Mouse (Mus musculus) right cerebral cortex, postnatal 25 days (tissue): Measurements from ENCODE around the gene Fpgs.

Experiments
- DNase-seq: peaks from one replicate; pipeline ENCODE4 v3.0.0; 2022

The Fpgs gene

DNA sequence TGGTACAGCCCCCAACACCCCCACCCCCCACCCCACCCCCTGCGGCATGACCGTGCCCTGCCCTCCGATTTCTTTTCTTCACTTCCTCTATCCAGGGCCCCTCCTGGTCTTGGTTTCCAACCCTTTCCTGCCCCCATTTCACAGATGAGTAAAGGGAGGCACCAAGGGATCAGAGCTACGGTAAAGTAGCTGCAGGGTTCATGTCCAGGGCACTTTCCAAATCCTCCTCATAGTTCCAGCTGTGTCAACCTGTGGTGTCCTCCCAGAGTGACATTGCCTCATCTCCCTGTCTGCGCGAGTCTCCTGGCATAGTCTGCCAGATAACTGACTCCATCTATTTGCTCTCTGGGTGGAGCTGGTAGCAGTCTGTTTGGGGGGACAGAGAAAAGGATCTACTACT is 38.1 kb downstream of the Fpgs start:
- DNase-seq: no peak

DNA sequence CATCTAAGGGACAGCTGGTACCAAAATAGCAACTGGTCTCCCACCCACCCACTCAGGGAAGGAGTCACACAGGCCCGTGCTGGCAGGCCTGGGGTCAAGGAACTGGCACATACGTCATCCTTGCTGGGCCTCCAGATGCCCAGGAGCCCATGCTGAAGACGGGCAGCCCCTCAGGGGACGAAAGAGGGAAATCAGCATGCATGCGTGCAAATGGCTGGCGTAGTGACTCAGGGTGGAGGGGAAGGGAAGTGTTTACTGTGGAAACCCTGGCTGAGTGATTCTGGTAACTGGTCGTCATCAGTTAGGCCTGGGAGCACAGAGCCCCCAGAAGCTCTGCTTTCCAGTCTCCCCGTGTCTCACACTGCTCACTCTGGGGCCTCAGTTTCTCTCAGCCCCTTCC is 38.6 kb downstream of the Fpgs start:
- no peak for DNase-seq

DNA sequence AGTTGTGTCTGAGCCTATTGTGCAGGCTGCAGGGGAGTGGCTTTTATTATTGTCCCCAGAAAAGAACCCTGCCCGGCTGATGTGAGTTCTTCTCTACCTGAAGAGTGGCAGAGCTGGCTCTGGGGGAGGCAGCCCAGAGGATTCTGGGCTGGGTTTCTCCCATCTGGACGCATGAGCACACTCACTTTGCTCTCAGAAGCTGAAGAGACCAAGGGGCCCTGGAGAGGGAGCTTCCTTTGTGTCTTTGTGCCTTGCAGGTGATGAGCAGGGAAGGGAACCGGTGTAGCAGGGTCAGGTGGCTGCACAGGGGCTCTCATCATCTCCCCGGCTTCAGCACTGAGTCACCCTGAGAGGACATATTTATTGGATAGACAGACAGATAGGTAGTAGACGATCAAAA is 41.7 kb downstream of the Fpgs start:
- no peak for DNase-seq

DNA sequence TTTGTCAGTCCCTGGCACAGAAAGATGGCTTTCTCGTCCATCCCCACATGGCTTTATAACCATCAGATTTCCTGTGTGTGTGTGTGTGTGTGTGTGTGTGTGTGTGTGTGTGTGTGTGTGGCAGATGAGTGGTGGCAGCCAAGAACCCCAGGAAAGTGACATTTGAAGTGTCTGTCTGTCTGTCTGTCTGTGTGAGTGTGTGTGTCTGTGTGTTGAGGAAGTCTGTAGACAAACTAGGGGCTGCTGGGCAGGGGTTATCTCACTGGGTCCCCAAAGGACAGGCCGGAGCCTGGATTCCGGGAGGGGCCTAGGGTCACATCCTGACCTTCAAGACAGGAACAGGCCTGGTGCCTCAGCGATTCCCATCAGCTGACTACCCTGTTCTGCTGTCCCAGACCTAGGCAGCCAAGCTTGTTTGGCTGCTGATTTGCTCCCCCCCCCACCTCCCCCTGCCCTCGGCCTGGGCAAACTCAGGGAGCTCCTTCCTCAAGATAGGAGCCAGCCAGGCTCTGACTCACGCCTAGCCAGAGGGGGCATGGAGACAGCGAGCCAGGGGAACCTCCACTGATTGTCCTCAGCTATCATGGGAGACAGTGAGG is 42.3 kb downstream of the Fpgs start:
- DNase-seq: no peak

DNA sequence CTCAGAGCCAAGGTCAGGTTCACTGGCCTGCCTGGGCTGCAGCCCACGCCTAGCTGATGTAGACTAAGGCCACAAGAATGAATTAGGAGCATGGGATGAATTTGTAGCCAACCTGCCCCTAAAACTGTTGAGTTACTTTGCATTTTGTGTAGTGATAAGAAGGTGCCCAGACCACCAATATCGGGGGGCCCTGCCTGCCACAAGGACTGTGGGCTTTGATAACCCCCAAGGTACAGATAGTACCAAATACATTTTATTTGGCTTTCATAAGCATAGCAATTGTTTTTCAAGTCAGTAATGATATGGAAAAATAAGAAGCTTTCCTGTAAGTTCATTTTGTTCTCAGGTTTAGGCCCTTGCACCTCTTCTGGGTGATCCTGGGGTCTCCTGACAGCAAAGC is 45.1 kb downstream of the Fpgs start:
- no peak for DNase-seq

DNA sequence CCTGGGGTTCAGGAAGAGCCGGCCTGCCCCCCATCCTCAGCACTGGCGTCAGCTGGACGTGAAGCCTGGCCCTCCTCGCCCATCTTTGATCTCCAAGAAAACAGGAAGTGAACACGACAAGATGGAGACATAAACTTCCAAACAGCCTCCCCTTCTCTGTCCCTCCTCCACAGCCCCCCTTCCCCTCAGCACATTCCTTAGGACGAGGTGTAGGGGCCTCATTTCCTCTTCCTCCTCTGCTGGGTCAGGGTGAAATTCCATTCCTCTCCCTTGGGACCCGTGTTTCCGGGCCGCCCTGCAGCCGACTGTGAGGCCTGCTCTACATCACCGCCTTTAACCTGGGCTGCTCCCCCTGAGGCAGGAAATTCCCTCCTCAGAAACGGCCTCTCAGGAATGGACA is 48.1 kb downstream of the Fpgs start:
- no peak for DNase-seq

DNA sequence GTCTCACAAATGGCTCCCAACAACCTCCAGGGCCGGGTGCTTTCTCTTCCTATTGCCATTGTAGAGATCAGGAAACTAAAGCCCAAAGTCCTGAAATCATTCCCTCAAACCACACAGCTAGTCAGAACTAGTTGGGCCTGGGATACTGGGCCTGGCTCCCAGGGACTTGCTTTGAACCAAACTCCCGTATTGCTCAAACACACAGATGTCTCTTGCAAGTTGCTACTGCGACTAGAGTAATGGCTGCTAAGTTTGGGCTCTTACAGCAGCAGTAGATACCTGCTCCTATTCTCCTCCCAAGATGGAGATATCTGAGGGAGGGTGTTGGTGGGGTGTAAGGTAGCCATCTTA is 48.6 kb downstream of the Fpgs start:
- no peak for DNase-seq

DNA sequence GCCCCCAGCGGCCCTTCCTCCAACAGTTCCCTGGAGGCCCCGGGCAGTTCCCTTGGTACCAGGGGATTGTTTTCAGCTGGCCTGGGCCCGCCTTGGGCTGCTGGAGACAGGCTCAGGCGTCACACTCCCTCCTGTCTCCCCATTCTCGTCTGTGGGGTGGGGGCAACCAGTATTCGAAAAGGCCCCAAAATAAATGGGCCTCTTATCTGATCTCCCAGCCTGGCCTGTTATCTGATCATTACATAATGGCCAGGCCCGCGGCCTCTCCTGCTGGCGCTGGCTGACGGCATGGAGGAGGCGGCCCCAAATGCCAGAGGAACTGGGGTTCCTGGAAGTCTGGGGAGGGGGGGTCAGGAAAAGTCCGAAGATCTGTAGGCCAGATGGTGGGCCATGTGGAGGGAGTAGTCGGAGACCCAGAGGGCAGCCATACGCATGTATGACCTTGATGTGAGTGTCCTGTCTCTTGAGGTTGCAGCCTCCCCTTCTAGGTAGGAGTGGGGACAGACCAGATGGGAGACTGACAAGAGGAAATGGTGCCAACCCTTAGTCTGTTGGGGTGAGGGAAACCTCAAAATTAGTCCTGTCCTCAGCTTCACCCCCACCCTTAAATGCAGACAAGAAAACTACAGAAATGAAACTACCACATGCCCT is 49.1 kb downstream of the Fpgs start:
- no peak for DNase-seq

DNA sequence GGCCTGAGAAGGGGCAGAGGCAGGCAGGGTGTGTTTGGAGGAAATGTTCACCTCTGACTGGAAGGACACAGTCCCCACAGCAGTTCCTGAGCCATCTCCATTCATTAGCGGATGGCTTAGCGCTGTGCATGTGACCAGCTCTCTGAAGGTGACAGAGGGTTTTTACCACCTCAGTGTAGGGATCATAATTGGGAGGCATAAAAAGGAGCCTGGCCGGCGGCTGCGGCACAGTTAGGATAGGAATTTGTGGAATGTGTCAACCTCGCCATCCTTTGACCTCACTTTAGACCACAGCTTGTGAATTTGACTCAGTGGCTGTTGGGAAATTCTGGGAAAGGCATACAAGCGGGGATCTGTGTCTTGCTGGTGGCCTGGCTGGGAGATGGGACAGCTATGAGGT is 50.2 kb downstream of the Fpgs start:
- no peak for DNase-seq

DNA sequence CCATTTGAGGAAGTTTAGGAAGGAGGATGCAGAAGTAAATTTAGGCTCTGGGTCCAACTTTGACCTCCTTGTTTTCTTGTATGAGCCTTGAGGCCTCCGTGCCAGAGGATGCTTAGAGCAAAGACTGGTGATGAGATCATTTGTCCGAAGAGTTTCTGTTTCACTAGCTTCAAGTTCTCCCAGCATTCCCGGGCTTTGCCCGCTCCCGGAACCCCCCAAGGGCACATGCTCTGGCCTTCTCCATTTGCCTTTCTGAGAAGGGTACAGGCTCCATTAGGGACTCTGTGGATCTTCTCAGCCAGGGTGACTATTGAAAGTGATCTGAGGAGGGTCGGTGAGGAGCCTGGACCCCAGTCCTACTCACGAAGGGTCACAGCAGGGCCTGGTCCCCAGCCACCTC is 56.6 kb downstream of the Fpgs start:
- DNase-seq: no peak

DNA sequence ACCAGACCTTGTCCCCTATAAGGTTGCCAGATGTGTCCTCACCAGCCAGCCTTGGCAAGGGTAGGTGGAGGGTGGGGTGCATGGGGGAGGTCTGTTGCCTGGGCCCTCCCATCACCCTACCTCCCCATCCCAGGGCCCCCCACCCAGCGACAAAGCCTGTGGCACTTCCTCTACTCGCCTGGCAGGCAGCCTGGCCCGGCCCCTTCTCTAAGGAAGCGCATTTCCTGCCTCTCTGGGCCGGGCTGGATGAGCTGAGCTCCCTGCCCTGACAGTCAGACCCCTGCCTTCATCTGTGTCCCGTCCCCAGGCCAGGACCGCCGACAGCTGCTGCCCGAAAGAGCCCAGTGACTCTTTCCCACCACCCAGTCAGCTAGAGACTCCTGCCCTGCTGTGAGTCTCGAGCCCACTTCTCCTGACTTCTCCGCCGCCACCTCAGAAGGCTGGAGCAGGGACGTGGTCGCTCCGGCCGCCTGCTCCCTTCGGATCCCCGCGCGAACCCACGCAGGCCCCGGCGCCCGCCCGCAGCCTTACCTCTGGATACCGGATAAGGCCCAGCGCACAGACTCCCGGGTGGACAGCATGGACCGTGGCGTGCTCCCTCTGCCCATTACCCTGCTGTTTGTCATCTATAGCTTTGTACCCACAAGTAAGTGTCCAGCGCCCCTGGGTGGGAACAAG is 57.4 kb downstream of the Fpgs start, which contains the start of gene Eng:
Gene Eng, plus strand, starts transcription at position 217 of the 678 bp plus-strand sequence.
- DNase-seq: no peak

DNA sequence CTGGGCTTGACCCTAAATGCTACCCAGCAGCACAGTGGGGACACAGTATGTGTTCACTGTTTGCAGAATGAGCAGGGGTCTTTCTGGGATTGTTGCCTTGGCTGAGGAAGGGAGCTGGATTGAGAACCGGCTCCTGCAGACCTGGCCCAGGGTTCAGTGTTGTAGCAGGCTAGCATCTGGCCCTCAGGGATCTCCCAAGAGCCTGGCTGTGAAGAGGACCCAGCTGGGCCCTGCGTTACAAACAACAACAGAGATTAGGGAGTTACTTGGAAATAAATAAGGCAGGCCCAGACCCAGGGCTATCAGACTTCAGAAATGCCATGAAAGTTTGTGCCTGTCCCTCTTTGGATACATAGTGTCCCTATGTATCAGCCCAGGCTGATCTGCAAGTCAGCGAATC is 58.3 kb downstream of the Fpgs start:
- DNase-seq: no peak

DNA sequence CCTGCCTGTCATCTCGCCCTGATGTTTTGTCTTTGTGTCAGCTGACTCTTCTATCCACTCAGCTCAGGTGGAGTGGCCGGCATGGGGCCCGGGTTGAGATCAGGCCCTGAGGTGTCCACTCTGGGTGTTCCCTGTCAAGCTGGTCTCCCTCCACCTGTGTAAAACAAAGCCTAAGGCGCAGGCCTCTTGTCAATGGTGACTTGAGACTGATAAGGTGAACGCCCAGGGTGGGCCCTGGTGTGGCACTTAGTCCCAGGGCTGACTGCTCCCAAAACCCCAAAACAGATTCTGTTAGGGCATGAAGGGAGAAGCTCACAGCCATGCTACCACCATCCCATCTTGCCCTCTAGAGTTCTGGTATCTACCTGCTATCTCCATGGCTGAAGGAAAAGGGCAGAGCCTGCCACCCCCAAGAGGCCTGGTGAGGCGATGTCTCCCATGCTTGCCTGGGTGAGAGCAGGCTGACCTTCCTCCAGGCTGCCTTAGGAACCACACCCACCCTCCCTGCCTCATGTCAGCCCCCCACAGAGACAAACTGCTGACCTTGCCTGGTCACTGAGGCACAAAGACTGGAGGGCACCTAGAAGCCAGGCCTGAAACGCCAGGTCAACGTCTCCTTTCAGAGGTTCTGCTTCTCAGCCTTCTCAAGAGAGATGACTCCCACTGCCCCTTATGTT is 59.0 kb downstream of the Fpgs start:
- DNase-seq: no peak

DNA sequence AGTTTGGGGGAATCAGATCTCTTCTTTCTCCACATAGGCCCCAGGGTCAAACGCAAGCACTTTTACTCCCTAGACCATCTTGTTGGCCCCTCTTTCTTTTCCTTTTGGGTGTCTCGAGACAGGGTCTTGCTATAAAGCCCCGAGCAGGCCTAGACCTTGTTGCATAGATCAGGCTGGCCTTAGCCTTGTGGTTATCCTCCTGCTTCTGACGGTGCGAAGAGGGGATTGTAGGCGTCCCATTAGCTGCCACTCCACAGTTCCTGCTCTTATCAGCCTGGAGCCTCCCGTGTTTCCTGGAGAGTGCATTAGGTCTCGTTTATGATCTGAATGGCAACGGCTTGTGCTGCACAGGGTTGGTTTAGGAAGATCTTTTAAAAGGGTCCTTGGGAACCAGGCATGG is 59.9 kb downstream of the Fpgs start:
- DNase-seq: no peak

DNA sequence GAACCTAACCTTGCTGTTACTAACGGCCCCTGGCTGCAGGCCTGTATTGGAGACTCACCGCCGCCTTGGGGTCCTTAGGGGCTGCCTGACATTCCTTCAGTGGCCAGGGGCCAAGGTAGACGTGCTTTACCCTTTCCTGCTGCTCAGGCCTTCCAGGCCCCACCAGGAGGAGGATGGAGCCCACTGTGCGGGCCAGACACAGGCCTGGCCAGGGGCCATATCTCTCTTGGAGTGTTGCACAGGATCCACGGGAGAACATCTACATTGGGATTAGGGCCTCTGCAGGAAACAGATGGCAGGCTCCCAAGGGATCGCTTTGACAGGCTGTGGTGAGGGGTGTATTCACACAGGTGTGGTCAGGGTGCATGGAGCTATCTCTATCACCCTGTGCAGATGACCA is 61.1 kb downstream of the Fpgs start:
- DNase-seq: no peak

DNA sequence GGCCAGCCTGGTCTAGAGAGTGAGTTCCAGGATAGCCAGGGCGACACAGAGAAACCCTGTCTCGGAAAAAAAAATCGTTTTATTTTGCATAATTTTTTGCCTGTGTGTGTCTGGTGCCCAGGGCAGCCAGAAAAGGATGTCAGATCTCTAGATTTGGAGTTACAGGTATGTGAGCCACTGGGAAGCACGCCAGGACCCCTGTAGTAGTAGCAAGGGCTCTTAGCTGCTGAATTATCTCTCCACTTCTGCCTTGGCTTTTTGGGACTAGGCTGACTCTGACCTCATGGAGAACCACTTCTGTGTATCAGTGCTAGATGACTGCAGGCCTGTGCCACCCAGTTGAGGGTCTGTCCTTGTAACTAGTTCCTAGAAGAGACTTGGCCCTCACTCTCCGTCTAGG is 62.1 kb downstream of the Fpgs start:
- DNase-seq: no peak

DNA sequence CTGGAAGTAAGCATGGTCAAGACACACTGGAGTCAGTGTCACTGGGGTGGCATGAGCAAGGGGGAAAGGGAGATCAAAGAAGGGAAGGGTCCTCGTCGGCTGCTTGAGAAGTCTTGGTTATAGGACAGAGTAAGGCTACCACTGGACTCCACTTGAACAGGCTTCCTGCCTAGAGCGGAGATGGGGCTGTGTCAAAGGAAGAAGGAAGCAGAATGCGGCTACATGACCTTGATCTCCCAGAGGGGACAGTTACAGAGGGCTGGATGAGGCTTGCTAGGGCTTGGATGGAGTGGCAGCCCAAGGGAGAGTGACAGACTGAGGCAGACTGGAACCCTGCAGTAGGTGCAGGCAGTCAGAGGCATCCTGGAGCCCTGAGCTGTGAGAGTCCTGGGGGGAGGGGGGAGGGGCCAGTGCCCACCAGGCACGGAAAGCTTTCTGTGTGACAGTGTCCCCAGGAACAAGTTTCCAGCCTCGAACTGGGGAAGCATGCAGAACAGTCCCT is 63.3 kb downstream of the Fpgs start:
- no peak for DNase-seq

DNA sequence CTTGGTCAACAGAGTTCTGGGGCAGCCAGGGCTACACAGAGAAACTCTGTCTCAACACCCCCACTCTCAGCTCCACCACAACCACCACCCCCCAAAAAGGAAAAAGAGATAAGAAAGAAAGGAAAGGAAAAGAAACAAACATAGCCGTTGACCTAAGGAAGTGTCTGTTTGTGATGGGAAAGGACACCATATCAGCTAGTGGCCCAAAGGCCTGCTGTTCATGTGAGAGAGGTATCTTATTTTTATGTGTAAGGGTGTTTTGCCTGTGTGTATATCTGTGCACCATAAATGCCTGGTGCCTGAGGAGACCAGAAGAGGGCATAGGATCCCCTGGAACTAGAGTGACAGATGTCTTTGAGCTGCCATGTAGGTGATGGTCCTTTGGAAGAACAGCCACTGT is 64.3 kb downstream of the Fpgs start:
- no peak for DNase-seq

DNA sequence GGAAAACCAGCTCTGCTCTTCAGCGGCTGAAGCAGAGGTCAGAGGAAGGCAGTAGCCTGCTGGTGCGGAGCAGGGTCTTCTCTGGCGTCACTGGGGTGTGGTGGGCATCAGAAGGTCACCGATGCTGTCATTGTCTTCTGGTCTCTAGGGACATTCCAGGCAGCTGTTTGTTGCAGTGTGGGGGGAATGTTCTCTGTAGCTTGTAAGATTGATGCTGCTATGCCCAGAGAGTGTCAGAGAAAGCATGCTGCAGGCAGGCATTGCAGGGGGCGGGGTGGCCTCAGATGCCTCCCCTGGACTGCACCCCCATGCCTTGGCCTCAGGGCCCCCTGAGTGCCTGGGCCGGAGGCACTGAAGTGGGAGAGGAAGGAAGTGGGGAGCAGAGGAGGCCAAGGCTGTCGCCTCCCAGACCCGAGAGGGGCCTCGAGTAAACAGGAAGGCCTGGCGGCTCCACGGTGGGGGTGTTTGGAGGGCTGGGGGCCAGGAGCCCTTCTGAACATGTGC is 66.1 kb downstream of the Fpgs start:
- DNase-seq: peak; percentile 29

DNA sequence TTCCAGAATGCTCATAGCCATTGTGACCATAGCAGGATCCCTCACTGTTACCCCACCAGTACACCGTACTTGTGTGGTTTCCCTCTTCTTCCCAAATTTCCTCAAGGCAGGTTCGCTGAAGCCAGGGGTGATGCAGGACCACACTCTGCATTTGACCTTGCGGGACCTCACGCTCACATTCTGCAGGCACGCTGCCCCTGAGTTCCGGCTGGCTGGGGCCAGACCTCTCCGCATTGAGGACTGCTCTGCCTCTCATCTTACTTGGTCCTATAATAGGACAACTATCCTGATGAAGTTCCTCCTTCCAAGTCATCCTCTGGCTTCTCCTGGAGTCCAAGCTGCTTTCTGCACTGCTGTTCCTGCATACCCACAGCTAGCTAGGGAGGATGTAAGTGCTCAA is 67.3 kb downstream of the Fpgs start:
- DNase-seq: no peak

DNA sequence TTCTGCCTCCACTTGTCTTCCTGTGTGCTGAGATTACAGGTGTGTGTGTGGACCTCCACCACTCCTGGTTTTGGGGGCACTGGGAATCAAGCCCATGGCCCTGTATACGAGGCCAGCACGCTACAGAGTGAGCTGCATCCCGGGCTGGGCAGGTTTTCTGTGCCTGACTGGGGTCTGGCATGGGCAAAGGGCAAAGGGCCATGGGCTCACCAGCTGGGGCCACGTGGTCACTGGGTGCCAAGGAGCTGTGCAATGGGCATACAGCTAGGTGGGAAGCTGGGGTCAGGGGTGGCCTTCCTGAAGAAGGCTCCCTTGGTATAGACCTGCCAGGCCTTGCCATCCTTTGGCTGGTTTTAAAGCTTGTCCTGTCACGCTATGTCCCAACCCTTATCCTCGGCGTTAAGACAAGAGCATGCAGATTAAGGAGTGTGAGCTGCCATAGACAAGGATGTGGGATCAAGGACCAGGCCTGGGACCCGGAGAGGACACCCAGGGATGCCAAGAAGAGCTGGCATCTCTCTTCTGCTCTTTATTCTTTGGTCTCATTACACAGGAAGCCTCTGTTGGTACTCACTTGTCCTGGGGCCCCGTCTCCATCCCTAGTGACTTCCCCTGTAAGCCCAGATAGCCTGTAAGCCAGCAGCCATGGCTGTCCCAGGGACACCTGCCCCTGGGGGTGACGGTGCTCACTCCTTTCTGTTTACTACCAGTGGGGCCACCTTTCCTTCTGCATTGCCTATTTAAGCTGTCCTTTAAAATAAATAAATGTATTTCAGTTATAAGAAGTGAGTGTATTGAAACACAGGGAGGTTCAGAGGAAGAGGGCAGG is 69.5 kb downstream of the Fpgs start:
- DNase-seq: no peak

DNA sequence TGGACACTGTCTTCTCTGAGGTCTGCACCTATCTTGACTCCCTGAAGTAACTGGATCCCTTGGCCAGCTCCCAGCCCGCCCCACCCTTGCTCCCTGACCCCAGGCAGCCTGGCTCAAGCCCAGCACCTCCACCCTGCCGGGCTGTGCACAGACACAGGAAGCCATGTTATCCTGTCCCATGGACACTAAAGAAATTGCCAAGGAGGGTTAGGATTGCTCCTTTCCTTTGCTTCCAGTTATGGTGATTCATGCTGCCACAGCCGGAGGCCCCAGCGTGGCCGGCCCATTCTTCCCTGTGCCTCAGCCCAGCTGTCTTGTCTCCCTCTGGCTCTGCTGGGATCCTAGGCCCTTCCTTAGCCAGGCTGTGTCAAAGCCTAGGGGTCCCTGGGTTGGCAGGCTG is 70.3 kb downstream of the Fpgs start:
- no peak for DNase-seq
